ENCODE assay signal across 39 mouse cellular contexts in the genomic region with DNA sequence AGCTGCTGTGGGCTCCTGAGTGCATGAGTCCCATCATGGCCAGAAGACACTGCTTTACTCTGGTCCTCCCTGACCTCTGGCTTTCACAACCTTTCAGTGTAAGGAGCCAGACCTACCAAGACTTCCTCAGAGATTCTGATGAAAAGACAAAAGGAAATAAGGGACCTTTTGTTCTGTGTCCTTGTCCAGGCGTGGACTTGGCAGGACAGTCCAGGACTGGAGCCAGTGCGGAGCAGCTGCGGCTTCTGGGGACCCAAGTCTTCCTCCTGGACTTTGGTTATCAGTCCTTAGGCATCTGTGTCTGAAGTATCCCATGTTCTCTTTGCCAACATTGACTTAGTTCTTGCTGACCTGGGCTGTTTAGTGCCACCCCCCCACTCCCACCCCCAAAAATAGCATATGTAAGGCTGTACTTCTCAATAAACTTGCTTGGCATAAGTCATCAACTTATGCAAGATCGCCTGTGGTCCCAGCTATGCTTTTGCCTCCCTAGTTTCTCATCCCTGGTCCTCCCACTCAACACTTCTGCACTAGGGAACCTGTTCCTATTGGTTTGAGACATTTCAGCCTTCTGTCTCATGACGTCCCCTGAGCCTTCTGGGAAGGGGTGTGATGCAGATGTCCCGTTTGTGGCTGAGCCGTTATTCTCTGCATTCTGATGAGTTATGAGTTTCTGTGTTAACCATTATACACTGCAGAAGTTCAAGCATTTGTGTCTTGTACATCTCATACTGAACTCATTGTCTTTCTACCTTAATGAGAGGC. TPM values are rescaled to one million over a fixed set of nuclear protein-coding genes. Genes with fewer than 3 reads are reported as not detected.
A peak's percentile ranks its signal among the peaks of the same experiment; 100 is the strongest.
DNase-seq lines count a peak whose midpoint lies in the region; ATAC-seq and TF ChIP-seq lines count a peak whose summit lies in the region.
"Had no signal": no experiment of that assay in that cellular context is flagged by ENCODE, and none has a peak within 500 bp of the region (broad histone marks: within the 10 kb centered on the region; RNA-seq: fewer than 3 reads in every experiment).

No protein-coding gene starts in this region.

- H3K36me3 ChIP-seq in E14TG2a.4 (ENCODE audit: insufficient read depth, low read length): peaks cover 11% of the 10 kb centered on the region; the same call in 1 of the 2 replicates
- no peaks in the 10 kb centered on the region for H3K36me3 ChIP-seq in forebrain, postnatal 0 days (ENCODE audit: insufficient read depth)
- H3K36me3 ChIP-seq: embryonic facial prominence, embryonic 10.5 days; embryonic facial prominence, embryonic 15.5 days; forebrain, embryonic 12.5 days; G1E; heart, embryonic 15.5 days; liver, embryonic 15.5 days had no signal

- no peak overlapping the region for H3K9ac ChIP-seq in forebrain, postnatal 0 days
- H3K9ac ChIP-seq: embryonic facial prominence, embryonic 15.5 days; forebrain, embryonic 12.5 days; heart, embryonic 15.5 days; hindbrain, embryonic 14.5 days; liver, embryonic 15.5 days; lung, embryonic 14.5 days had no signal

- H3K4me1 ChIP-seq in E14TG2a.4 (replicated peaks; ENCODE audit: low read depth, low read length): peaks cover 7% of the 10 kb centered on the region
- H3K4me1 ChIP-seq in forebrain, postnatal 0 days (ENCODE audit: insufficient read depth): 0 out of 2 replicates have a peak, but pooled peaks cover 3% of the 10 kb centered on the region

- peak; percentile 49 for DNase-seq in gastrocnemius, postnatal 14 days
- no peak for DNase-seq in gastrocnemius, postnatal 10 days
- DNase-seq in heart, postnatal 36 days: peak; percentile 18 to 25
- no peak for DNase-seq in heart, postnatal 4 days
- DNase-seq in brain, adult 2 months (ENCODE audit: low read depth, low spot score): peak; percentile 68
- no peak for DNase-seq in forebrain, postnatal 0 days
- DNase-seq: adrenal gland, adult 8-10 months; B cell, adult 2 months; cerebellum, adult 8-10 months; cerebellum, postnatal 25 days; kidney, adult 9 months; kidney, postnatal 10 days; lung, embryonic 14.5 days; lung, postnatal 14 days; midbrain, embryonic 14.5 days; thymus, postnatal 14 days had no signal

- no peak overlapping the region for H3K4me2 ChIP-seq in forebrain, postnatal 0 days (ENCODE audit: low read depth)
- H3K4me2 ChIP-seq: embryonic facial prominence, embryonic 15.5 days; forebrain, embryonic 12.5 days; heart, embryonic 15.5 days; hindbrain, embryonic 14.5 days; liver, embryonic 15.5 days; lung, embryonic 14.5 days had no signal

- no peak for TF ChIP-seq CTCF in E14TG2a.4 (conservative IDR thresholded peaks at IDR 0.05; ENCODE audit: low read length)
- no peak for TF ChIP-seq CTCF in forebrain, postnatal 0 days (IDR thresholded peaks at IDR 0.05; ENCODE audit: low read depth)

- H3K9me3 ChIP-seq in E14TG2a.4 (ENCODE audit: low read length): peaks cover 51% of the 10 kb centered on the region
- H3K9me3 ChIP-seq in forebrain, postnatal 0 days (ENCODE audit: low read length): no peaks in the 10 kb centered on the region
- H3K9me3 ChIP-seq: embryonic facial prominence, embryonic 10.5 days; embryonic facial prominence, embryonic 15.5 days; forebrain, embryonic 12.5 days; G1E; heart, embryonic 15.5 days; liver, embryonic 15.5 days had no signal

- H3K4me3 ChIP-seq in E14TG2a.4 (replicated peaks; ENCODE audit: low read length): peak overlapping the region; percentile 32; the same call in 1 of the 2 replicates
- H3K4me3 ChIP-seq in forebrain, postnatal 0 days (ENCODE audit: low read depth, low read length): no peak overlapping the region
- H3K4me3 ChIP-seq: embryonic facial prominence, embryonic 10.5 days; embryonic facial prominence, embryonic 15.5 days; forebrain, embryonic 12.5 days; heart, adult 2 months; heart, embryonic 15.5 days; liver, embryonic 15.5 days had no signal

- no peak overlapping the region for H3K27ac ChIP-seq in forebrain, postnatal 0 days (ENCODE audit: low read depth, low read length)
- H3K27ac ChIP-seq: embryonic facial prominence, embryonic 10.5 days; embryonic facial prominence, embryonic 15.5 days; forebrain, embryonic 12.5 days; heart, adult 2 months; heart, embryonic 15.5 days; hindbrain, embryonic 14.5 days; liver, embryonic 15.5 days; stomach, postnatal 0 days had no signal

- intact Hi-C loops in gastrocnemius, postnatal 14 days (cut with DNase I; ENCODE audit: low total_unique reads): no loop called here
- intact Hi-C loops in heart, postnatal 36 days (cut with DNase I): no loop called here

- H3K27me3 ChIP-seq in E14TG2a.4 (ENCODE audit: insufficient read depth, low read length): no peaks in the 10 kb centered on the region
- H3K27me3 ChIP-seq in forebrain, postnatal 0 days (ENCODE audit: insufficient read depth, low read length): no peaks in the 10 kb centered on the region
- H3K27me3 ChIP-seq: CH12.LX; forebrain, embryonic 12.5 days; heart, embryonic 15.5 days had no signal

- no peak for ATAC-seq in forebrain, postnatal 0 days
- ATAC-seq: intestine, postnatal 0 days had no signal

- 81% methylated on average over 7 of the region's 7 CpGs for WGBS in forebrain, postnatal 0 days

RNA-seq across cellular contexts. Expression of a gene that starts 1.9 kb away (rescaled TPM):
- total RNA-seq in gastrocnemius, postnatal 14 days (2021): not detected
- not detected for total RNA-seq in gastrocnemius, postnatal 10 days (2021)
- not detected for total RNA-seq in heart, postnatal 36 days (2021)
- total RNA-seq in heart, postnatal 4 days (2021): not detected
- total RNA-seq in forebrain, postnatal 0 days (2014; rRNA removed): not detected in 2 replicates
- polyA plus RNA-seq in forebrain, postnatal 0 days (2015; fragmentation: Nextera tagmentation; extraction: Ambion mirVana): not detected in 2 replicates
- total RNA-seq: adrenal gland, adult 8-10 months; adrenal gland, postnatal 4 days; CH12.LX; G1E; heart, adult 2 months; hematopoietic stem cell, adult 5-6 weeks; layer of hippocampus, postnatal 10 days; left cerebral cortex, adult 18-20 months; left cerebral cortex, postnatal 14 days; liver, adult 2 months; monocyte, adult 5-6 weeks had no signal
- polyA plus RNA-seq: embryonic facial prominence, embryonic 10.5 days; embryonic facial prominence, embryonic 15.5 days; forebrain, embryonic 12.5 days; G1E; heart, adult 2 months; heart, embryonic 15.5 days; hindbrain, embryonic 14.5 days; intestine, postnatal 0 days; large intestine, adult 2 months; limb, embryonic 11.5 days; liver, adult 2 months; liver, embryonic 15.5 days; lung, embryonic 14.5 days; midbrain, embryonic 14.5 days; neural tube, embryonic 14.5 days; spleen, adult 2 months; stomach, postnatal 0 days had no signal

RNA-seq across cellular contexts. Expression of a gene that starts 28.3 kb away (rescaled TPM):
- 10 to 100 TPM; 19.9 to 20.8 TPM for total RNA-seq in gastrocnemius, postnatal 14 days (2021)
- 10 to 100 TPM; 29.5 to 30.8 TPM for total RNA-seq in gastrocnemius, postnatal 10 days (2021)
- 10 to 100 TPM; 23.0 to 24.1 TPM for total RNA-seq in heart, postnatal 36 days (2021)
- 10 to 100 TPM; 42.8 to 47.3 TPM for total RNA-seq in heart, postnatal 4 days (2021)
- total RNA-seq in forebrain, postnatal 0 days (2014; rRNA removed): 18.6 and 22.5 TPM in 2 replicates
- 1.3 and 2.3 TPM in 2 replicates for polyA plus RNA-seq in forebrain, postnatal 0 days (2015; fragmentation: Nextera tagmentation; extraction: Ambion mirVana)

Comparison
In these comparisons a context has a peak if more than half of its experiments do, and no peak if none do; other contexts are left out.
1. DNase-seq: peak in gastrocnemius, postnatal 14 days (single experiment), heart, postnatal 36 days (2 of 2) and brain, adult 2 months (single experiment); none in gastrocnemius, postnatal 10 days (single experiment), heart, postnatal 4 days (single experiment) and forebrain, postnatal 0 days (single experiment).